Mouse (Mus musculus) stomach, embryonic 14.5 days (tissue): Measurements from ENCODE around the gene Lnx2. TPM values are rescaled to one million over a fixed set of nuclear protein-coding genes. Genes with fewer than 3 reads are reported as not detected.

Source experiments
- ATAC-seq: fragments of 200-750 bp; cut with Nextera tagmentation; 2 replicates; pipeline ENCODE4 v1.8.0; 2017; ENCODE audit warnings: low read depth, moderate TSS enrichment; ENCODE audit not compliant: insufficient number of reproducible peaks, insufficient read depth, low FRiP score
- H3K27ac ChIP-seq: fragments of 300-500 bp; sonication (generic); 2 replicates; pipeline ENCODE4 v1.5.1; 2014; ENCODE audit warnings: mild to moderate bottlenecking, low read length, moderate library complexity, mixed read lengths
- H3K27me3 ChIP-seq: fragments of 300-500 bp; sonication (generic); 2 replicates; pipeline ENCODE4 v1.6.1; 2014; ENCODE audit warnings: low read length, control low read depth, mixed read lengths; ENCODE audit not compliant: control insufficient read depth, insufficient read depth
- H3K36me3 ChIP-seq: fragments of 300-500 bp; sonication (generic); 2 replicates; pipeline ENCODE4 v1.6.1; 2014; ENCODE audit warnings: mild to moderate bottlenecking, control low read depth, low read length, moderate library complexity, mixed read lengths; ENCODE audit not compliant: control insufficient read depth, insufficient read depth
- H3K4me1 ChIP-seq: fragments of 300-500 bp; sonication (generic); 2 replicates; pipeline ENCODE4 v1.6.1; 2014; ENCODE audit warnings: low read length, control low read depth, mixed read lengths; ENCODE audit not compliant: control insufficient read depth, insufficient read depth
- H3K4me2 ChIP-seq: fragments of 300-500 bp; sonication (generic); replicated peaks from 2 replicates; pipeline ENCODE4 v1.6.1; 2014; ENCODE audit warnings: low read depth, low read length, control low read depth
- H3K4me3 ChIP-seq: fragments of 300-500 bp; sonication (generic); 2 replicates; pipeline ENCODE4 v1.5.1; 2014; ENCODE audit warnings: low read depth, low read length, control low read depth
- H3K9ac ChIP-seq: fragments of 300-500 bp; sonication (generic); replicated peaks from 2 replicates; pipeline ENCODE4 v1.6.1; 2014; ENCODE audit warnings: low read depth, mild to moderate bottlenecking, control low read depth, low read length, moderate library complexity, mixed read lengths
- H3K9me3 ChIP-seq: fragments of 300-500 bp; sonication (generic); 2 replicates; pipeline ENCODE4 v1.6.1; 2016; ENCODE audit warnings: low read depth, low read length, control low read depth; ENCODE audit not compliant: control insufficient read depth
- WGBS: fragments of 180-500 bp; shearing (Covaris S2); extraction: QIAGEN DNeasy Blood & Tissue Kit; methylation state at CpG from one replicate; pipeline ENCODE4 v1.1.7; 2014; 5-methylcytosine and 5-hydroxymethylcytosine counted together
- polyA plus RNA-seq: library from polyadenylated mRNA; unstranded; fragments of >200 nt; fragmentation: Nextera tagmentation; extraction: Ambion mirVana; gene quantifications from 2 replicates; pipeline ENCODE4 v1.2.1, GENCODE M21; 2014

The Lnx2 gene
- polyA plus RNA-seq, 1 experiment from 2014 or later = 20.7 TPM

DNA sequence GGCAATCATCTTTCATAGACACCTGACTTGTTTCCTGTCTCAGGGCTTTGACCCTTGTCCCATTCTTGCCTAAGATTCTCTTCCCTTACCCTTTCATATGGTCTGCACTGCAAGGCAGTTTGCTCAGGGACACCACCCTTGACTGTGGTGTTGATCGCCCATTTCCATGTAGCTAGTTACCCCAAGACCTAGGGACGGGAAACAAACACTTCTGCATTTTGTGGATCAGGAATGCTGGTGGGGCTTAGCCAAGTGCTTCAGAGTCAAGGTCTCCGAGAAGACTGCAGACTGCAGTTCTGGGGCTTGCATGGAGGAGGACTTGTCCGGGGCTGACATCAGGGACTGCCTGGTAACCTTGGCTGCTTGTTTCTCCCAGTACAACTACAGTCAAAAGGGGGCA is 10.4 kb upstream of the Lnx2 start:
- H3K27me3 ChIP-seq = no peaks in the 10 kb centered on the region
- H3K4me3 ChIP-seq = no peak overlapping the region
- H3K4me1 ChIP-seq = no peaks in the 10 kb centered on the region
- ATAC-seq = no peak
- no peaks in the 10 kb centered on the region for H3K9me3 ChIP-seq
- no peak overlapping the region for H3K27ac ChIP-seq
- 93% methylated on average over 4 of the region's 4 CpGs for WGBS
- peaks cover 6% of the 10 kb centered on the region; the same call in 1 of the 2 replicates for H3K36me3 ChIP-seq
- no peak overlapping the region for H3K4me2 ChIP-seq
- H3K9ac ChIP-seq = no peak overlapping the region

DNA sequence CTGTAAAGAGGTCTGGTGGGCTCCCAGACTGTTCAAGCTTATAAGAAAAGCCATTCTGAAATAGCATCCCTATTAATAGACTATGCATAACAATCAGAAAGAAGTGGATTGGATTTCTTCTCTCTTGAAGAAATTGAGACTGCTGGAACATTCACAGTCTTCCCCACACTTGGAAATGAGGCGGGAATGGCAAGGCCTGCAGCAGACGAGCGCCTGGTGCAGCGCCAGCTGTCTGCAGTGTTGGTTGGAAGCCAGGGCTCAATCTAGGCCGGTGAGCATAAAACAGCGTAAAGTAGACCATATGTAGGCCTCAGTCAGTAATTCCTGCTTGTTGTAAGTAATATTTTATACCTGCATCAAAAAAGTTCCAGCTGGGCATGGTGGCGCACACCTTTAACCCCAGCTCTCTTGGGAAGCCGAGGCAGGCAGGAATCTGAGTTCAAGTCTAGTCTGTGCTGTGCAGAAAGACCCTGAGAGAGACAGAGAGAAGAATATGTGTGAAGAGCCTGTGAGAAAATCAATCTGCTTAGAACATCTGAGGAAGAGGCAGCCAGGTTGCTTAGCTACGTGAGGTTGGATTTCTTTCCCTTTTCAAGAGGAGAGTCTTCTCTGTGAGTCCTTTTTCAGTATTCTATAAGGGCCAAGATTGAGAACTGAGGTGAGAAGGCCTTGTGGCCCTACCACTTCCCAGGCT is 9.0 kb upstream of the Lnx2 start:
- no peak overlapping the region for H3K4me2 ChIP-seq
- no peaks in the 10 kb centered on the region for H3K9me3 ChIP-seq
- H3K9ac ChIP-seq = no peak overlapping the region
- ATAC-seq = no peak
- 84% methylated on average over 9 of the region's 9 CpGs for whole genome bisulfite sequencing
- no peak overlapping the region for H3K4me3 ChIP-seq
- H3K27ac ChIP-seq = no peak overlapping the region
- peaks cover 6% of the 10 kb centered on the region; the same call in 1 of the 2 replicates for H3K36me3 ChIP-seq
- H3K4me1 ChIP-seq = no peaks in the 10 kb centered on the region
- no peaks in the 10 kb centered on the region for H3K27me3 ChIP-seq

DNA sequence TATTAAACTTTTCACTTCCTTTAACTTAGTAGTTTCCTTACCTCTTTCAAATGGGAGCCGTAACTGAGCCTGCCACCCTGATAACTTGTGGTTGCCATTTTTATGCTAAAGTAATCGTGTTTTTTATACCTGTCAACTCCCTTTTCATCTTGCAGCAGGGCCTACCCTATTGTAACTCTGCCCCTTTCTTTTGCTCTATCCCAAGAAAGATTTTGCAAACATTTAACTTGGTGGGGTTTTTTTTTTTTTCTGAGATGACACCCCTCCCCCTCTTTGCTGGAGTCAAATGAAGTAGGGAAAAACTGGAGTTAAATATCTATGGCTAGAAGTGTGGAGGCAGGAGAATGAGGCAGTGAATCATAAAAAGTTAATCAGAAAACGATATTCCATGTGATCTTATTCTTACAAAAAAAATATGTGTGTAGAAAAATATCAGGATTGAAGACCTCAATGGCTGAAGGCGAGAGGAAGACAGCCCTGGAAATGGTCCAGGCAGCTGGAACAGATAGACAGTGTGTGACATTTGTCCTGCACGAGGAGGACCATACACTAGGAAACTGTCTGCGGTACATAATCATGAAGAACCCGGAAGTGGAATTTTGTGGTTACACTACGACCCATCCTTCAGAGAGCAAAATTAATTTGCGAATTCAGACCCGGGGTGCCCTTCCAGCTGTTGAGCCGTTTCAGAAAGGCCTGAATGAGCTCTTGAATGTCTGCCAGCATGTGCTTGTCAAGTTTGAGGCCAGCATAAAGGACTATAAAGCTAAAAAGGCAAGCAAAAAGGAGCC is 1.9 kb upstream of the Lnx2 start:
- ATAC-seq = no peak
- Histone ChIP-seq H3K4me1 (peaks cover 21% of the 10 kb centered on the region), H3K27ac (no peak overlapping the region; the same call in 1 of the 2 replicates), H3K36me3 (0 out of 2 replicates have a peak, but pooled peaks cover 2% of the 10 kb centered on the region), H3K9me3 (no peaks in the 10 kb centered on the region), H3K27me3 (no peaks in the 10 kb centered on the region), H3K4me3 (peak overlapping the region; percentile 52), H3K4me2 (peak overlapping the region; percentile 96), H3K9ac (peak overlapping the region; percentile 58; the same call in 1 of the 2 replicates)
- WGBS = 55% methylated on average over 11 of the region's 11 CpGs

DNA sequence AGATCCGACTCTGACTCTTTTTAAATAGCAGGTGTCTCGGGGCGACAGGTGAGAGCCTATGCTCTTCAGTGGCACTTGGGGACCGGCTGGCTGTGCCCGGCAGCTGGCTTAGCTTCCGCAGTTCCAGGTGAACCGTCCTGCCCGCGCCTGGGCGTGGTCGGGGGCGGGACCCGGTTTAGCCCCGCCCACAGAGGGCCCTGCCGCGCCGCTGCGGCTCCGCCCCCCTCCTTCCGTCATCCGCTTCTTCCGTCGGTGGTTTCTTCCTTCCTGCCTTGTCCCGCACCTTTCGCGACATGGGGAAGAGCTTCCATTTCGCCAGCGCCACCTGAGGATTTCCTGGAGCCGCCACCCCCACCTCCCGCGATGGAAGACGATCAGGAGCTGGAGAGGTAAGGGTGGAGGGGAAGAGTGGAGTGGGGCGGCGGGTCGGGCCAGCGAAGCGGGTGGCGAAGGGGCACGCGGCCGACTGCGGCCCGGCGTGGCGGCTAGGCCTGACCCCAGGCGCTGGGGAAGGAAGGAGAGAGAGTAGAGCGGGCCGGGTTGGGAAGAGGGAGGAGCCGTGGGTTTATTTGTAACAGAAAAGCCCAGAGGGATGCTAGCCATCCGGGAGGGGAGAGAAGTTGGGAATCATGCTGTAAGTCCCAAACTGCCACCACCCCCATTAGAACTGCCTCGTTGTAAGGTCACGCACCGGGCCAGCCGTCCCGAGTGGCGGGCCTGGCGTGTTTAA is 1.1 kb upstream of the Lnx2 start:
- peak; percentile 76 for ATAC-seq
- H3K9ac ChIP-seq = peak overlapping the region; percentile 58; the same call in 1 of the 2 replicates
- H3K9me3 ChIP-seq = no peaks in the 10 kb centered on the region
- peaks cover 26% of the 10 kb centered on the region for H3K4me1 ChIP-seq
- 0 out of 2 replicates have a peak, but pooled peaks cover 2% of the 10 kb centered on the region for H3K36me3 ChIP-seq
- WGBS = under 1% methylated on average over 56 of the region's 57 CpGs
- peak overlapping the region; percentile 96 for H3K4me2 ChIP-seq
- peak overlapping the region; percentile 95 for H3K27ac ChIP-seq
- H3K4me3 ChIP-seq = peak overlapping the region; percentile 52
- no peaks in the 10 kb centered on the region for H3K27me3 ChIP-seq

DNA sequence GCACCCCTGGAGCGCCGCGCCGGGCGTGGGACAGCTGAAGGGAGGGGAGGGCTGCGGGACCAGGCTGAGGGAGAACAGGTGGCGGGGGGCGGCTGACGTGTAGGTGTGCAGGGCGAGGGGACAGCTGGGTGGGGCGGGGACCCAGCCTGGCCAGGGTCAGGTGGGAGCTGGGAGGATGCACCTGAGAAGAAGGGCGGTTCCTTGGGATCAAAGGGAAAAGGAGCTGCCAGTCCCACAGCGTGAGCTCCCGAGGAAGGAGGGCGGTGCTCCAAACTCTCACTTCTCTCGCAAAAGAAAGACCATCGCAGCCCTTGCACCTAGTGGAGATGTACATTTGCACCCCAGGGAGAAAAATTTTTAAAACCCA is 396 bp upstream of the Lnx2 start, which contains the start of gene Polr1d:
Gene Polr1d, plus strand, starts transcription at position 252 of the 367 bp plus-strand sequence.
- peak within 1 kb of the TSS; percentile 96 for H3K27ac ChIP-seq
- WGBS = 1% methylated on average over 17 of the region's 17 CpGs
- ATAC-seq = peak; percentile 62; the same call in 1 of the 2 replicates

DNA sequence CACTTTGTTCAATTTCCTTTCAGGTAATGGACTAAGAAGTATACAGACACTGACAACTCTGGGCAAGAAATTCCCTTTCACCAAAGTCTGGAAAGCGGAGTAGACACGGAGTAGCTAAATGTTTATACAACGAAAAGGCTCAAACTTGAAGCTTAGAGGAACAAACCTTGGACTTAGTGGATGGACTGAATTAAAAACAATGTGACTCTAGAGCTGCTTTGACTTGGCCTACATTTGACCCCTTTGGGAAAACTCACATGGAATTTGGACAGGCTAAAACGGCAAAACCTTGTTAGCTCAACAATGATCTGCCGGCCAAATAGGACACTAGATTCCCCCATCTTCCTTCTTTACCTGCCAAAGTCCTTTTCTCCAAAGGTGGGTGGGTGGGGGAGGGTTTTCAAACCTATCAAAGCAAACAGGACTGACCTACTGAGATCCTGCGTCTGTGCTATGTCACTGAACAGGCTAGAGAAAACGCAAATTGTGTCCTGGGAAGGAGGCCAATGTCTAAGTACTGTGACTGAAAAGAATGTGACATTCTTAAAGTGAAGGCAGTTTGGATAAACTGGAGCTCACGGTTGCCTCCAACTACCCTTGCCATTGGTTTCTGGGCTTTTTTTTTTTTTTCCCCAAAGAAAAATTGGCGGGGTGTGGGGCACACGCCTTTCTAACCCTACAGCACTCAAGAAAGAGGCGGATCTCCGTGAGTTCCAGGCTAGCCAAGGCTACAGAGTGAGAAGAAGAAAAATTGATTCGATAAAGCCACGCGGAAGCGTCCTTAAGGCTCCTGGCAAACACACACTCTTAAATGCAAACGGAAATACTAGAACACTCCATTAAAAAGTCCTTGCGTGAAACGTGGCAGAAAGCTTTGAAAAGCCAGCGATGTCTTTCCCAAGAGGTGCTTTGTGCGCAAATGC is 1.0 kb downstream of the Lnx2 start:
- ATAC-seq = no peak
- Histone ChIP-seq H3K4me3 (peak overlapping the region; percentile 52), H3K36me3 (no peaks in the 10 kb centered on the region), H3K4me1 (peaks cover 41% of the 10 kb centered on the region), H3K4me2 (peak overlapping the region; percentile 46), H3K9ac (peak overlapping the region; percentile 69), H3K9me3 (no peaks in the 10 kb centered on the region), H3K27me3 (no peaks in the 10 kb centered on the region), H3K27ac (peak overlapping the region; percentile 96)
- 6% methylated on average over 21 of the region's 21 CpGs for WGBS

More for the DNA sequence above, 396 bp upstream of the Lnx2 start, which contains the start of gene Polr1d:
- H3K4me2 ChIP-seq = peak within 1 kb of the TSS; percentile 96
- peak within 1 kb of the TSS; percentile 52 for H3K4me3 ChIP-seq
- H3K9ac ChIP-seq = peak within 1 kb of the TSS; percentile 69
- no peaks in the 10 kb centered on the region for H3K36me3 ChIP-seq
- no peaks in the 10 kb centered on the region for H3K27me3 ChIP-seq
- no peaks in the 10 kb centered on the region for H3K9me3 ChIP-seq
- peaks cover 32% of the 10 kb centered on the region for H3K4me1 ChIP-seq

DNA sequence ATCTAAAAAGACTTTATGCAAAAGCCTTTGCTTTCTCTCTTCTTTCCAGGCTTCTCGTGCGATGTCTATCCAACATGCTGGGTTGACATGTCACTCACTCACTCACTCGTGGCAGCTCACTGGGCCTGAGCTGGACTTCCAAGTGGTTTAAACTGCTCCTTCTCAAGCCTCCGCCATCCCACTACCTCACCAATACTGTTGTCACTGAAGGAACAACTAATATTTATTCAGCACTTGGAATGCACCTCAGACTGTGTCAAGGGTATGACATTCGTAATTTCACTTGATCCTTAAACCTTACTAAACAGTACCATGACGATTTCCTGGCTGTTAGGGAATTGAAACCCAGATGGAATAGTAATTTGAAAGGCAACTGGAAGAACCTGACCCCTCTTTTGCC is 2.6 kb downstream of the Lnx2 start:
- H3K9me3 ChIP-seq = no peaks in the 10 kb centered on the region
- H3K9ac ChIP-seq = no peak overlapping the region
- ATAC-seq = no peak
- H3K36me3 ChIP-seq = no peaks in the 10 kb centered on the region
- H3K4me2 ChIP-seq = no peak overlapping the region
- no peaks in the 10 kb centered on the region for H3K27me3 ChIP-seq
- no peak overlapping the region for H3K27ac ChIP-seq
- peaks cover 51% of the 10 kb centered on the region for H3K4me1 ChIP-seq
- WGBS = 80% methylated on average over 6 of the region's 6 CpGs
- H3K4me3 ChIP-seq = no peak overlapping the region
